Mouse (Mus musculus) CH12.LX (cell line): ENCODE data around the gene Rpl18. TPM values are rescaled to one million over a fixed set of nuclear protein-coding genes. Genes with fewer than 3 reads are reported as not detected.

ENCODE experiments used
- DNase-seq: peaks from one replicate; pipeline ENCODE4 v3.0.0-alpha.2; 2013; ENCODE audit errors: extremely low read depth
- H3K27ac ChIP-seq: 2 replicates; pipeline ENCODE4 v1.5.1; 2012; ENCODE audit warnings: low read depth, mild to moderate bottlenecking, control low read depth, moderate library complexity; ENCODE audit not compliant: insufficient read depth
- H3K27me3 ChIP-seq: replicated peaks from 2 replicates; pipeline ENCODE3; 2012; ENCODE audit warnings: inconsistent platforms
- H3K36me3 ChIP-seq, 2 experiments: replicated peaks in 1 of 2; 2 replicates each; pipeline versions ENCODE3 to v1.6.1; 2012; ENCODE audit warnings: inconsistent platforms in 1 of 2, low read length in 1 of 2, mild to moderate bottlenecking in 1 of 2, mixed read lengths in 1 of 2, moderate library complexity in 1 of 2; ENCODE audit not compliant: control insufficient read depth in 1 of 2, insufficient read depth in 1 of 2
- H3K4me1 ChIP-seq, 2 experiments: 2 replicates each; pipeline ENCODE4 v1.6.1; 2012; ENCODE audit warnings: inconsistent platforms in 1 of 2, moderate library complexity in 1 of 2; ENCODE audit not compliant: insufficient read depth in 2 of 2, control insufficient read depth in 1 of 2
- H3K4me2 ChIP-seq: 2 replicates; pipeline ENCODE4 v1.6.1; 2012; ENCODE audit warnings: low read depth, mild to moderate bottlenecking, control low read depth; ENCODE audit not compliant: poor library complexity, insufficient read depth, severe bottlenecking
- H3K4me3 ChIP-seq, 3 experiments: fragments of 150-350 bp in 1 of 3; sonication (generic) in 1 of 3; replicated peaks in 1 of 3; 2 replicates each; pipeline versions ENCODE3 to v1.5.1; 2011 to 2012; ENCODE audit warnings: low read depth in 2 of 3, low read length in 2 of 3, mild to moderate bottlenecking in 2 of 3, moderate library complexity in 2 of 3, control low read depth in 1 of 3, improper control_type of control experiment in 1 of 3, inconsistent platforms in 1 of 3, mixed read lengths in 1 of 3; ENCODE audit not compliant: poor library complexity in 1 of 3
- H3K79me2 ChIP-seq: replicated peaks from 2 replicates; pipeline ENCODE4 v1.6.1; 2012; ENCODE audit warnings: mild to moderate bottlenecking, moderate library complexity; ENCODE audit not compliant: control insufficient read depth, poor library complexity, insufficient read depth, severe bottlenecking; ENCODE audit errors: extremely low read depth
- H3K9ac ChIP-seq: 2 replicates; pipeline ENCODE4 v1.6.1; 2012; ENCODE audit warnings: low read depth, mild to moderate bottlenecking, control low read depth, moderate library complexity; ENCODE audit not compliant: insufficient read depth
- H3K9me3 ChIP-seq: replicated peaks from 2 replicates; pipeline ENCODE3; 2012; ENCODE audit warnings: low read length, inconsistent platforms, mixed read lengths
- CTCF ChIP-seq, 2 experiments: IDR thresholded peaks in 1 of 2; conservative IDR thresholded peaks in 1 of 2; 2 replicates each; pipeline ENCODE4 v1.5.1; 2011 to 2012; ENCODE audit warnings: low read depth in 2 of 2, low read length in 2 of 2, improper control_type of control experiment in 1 of 2, inconsistent platforms in 1 of 2, mild to moderate bottlenecking in 1 of 2, moderate library complexity in 1 of 2
- ELF1 ChIP-seq: IDR thresholded peaks from 2 replicates; pipeline ENCODE4 v1.6.1; 2014; ENCODE audit warnings: low read depth, mild to moderate bottlenecking, inconsistent platforms, low read length, improper control_type of control experiment
- EP300 ChIP-seq: IDR thresholded peaks from 2 replicates; pipeline ENCODE4 v1.6.1; 2011; ENCODE audit warnings: low read length, improper control_type of control experiment
- HCFC1 ChIP-seq: IDR thresholded peaks from 2 replicates; pipeline ENCODE4 v1.6.1; 2012; ENCODE audit warnings: low read depth, mild to moderate bottlenecking, inconsistent platforms, low read length, improper control_type of control experiment
- JUND ChIP-seq: conservative IDR thresholded peaks from 2 replicates; pipeline ENCODE4 v1.6.1; 2011; ENCODE audit warnings: low read depth, low read length, improper control_type of control experiment
- MAX ChIP-seq: IDR thresholded peaks from 2 replicates; pipeline ENCODE4 v1.6.1; 2011; ENCODE audit warnings: low read length, improper control_type of control experiment
- MXI1 ChIP-seq: IDR thresholded peaks from 2 replicates; pipeline ENCODE4 v1.6.1; 2011; ENCODE audit warnings: mild to moderate bottlenecking, low read depth, low read length, improper control_type of control experiment
- POLR2A ChIP-seq: IDR thresholded peaks from 2 replicates; pipeline ENCODE4 v1.6.1; 2011; ENCODE audit warnings: low read depth, mild to moderate bottlenecking, improper control_type of control experiment, low read length
- POLR2AphosphoS2 ChIP-seq: IDR thresholded peaks from 2 replicates; pipeline ENCODE4 v1.6.1; 2011; ENCODE audit warnings: low read depth, low read length, improper control_type of control experiment
- RCOR1 ChIP-seq: conservative IDR thresholded peaks from 2 replicates; pipeline ENCODE4 v1.6.1; 2012; ENCODE audit warnings: low read depth, mild to moderate bottlenecking, inconsistent platforms, low read length, improper control_type of control experiment
- UBTF ChIP-seq: IDR thresholded peaks from 2 replicates; pipeline ENCODE4 v1.6.1; 2012; ENCODE audit warnings: low read depth, mild to moderate bottlenecking, inconsistent platforms, low read length, improper control_type of control experiment, moderate library complexity
- USF2 ChIP-seq: conservative IDR thresholded peaks from 2 replicates; pipeline ENCODE4 v1.6.1; 2011; ENCODE audit warnings: low read depth, low read length, improper control_type of control experiment
- ZKSCAN1 ChIP-seq: IDR thresholded peaks from 2 replicates; pipeline ENCODE4 v1.6.1; 2012; ENCODE audit warnings: low read depth, inconsistent platforms, low read length, improper control_type of control experiment, borderline replicate concordance
- ZMIZ1 ChIP-seq: IDR thresholded peaks from 2 replicates; pipeline ENCODE4 v1.6.1; 2012; ENCODE audit warnings: low read depth, mild to moderate bottlenecking, inconsistent platforms, low read length, improper control_type of control experiment
- ZNF384 ChIP-seq: IDR thresholded peaks from 2 replicates; pipeline ENCODE4 v1.6.1; 2012; ENCODE audit warnings: low read depth, low read length, improper control_type of control experiment, inconsistent platforms
- dilution Hi-C: fragments of 300-500 bp; cut with MboI; formaldehyde crosslinking; loops from 2 replicates; pipeline ENCODE4 v1.14.3; 2020; ENCODE audit warnings: low sequenced_read_pairs; ENCODE audit not compliant: extremely low pct_unique_long_range_greater_than_20kb, extremely low pct_ligation_motif_present
- in situ Hi-C: fragments of 300-500 bp; cut with MboI; formaldehyde crosslinking; loops from 3 replicates; pipeline ENCODE4 v1.14.3; 2019; ENCODE audit warnings: low sequenced_read_pairs, low pct_ligation_motif_present, low pct_unique_long_range_greater_than_20kb, mixed read lengths
- polyA plus RNA-seq: library from polyadenylated mRNA; unstranded; fragments of >175 nt; gene quantifications from 2 replicates; pipeline ENCODE4 v1.2.1, GENCODE M21; 2012; ENCODE audit warnings: low read depth; ENCODE audit not compliant: insufficient read length
- total RNA-seq, 2 experiments: library from RNA; depleted of rRNA; stranded (reverse); fragments of 300-350 nt in 1 of 2; fragments of >200 nt in 1 of 2; gene quantifications; 2 replicates each; pipeline ENCODE4 v1.2.3; 2012 to 2014

Rpl18 gene
- total and polyA plus RNA-seq, 3 experiments = 2,393 to 3,766 (median 3,204) TPM

GRCm38 (mm10) chr7:45717918-45718297, 2.7 kb downstream of the Rpl18 start, which contains the start of gene Sphk2 (continued):
- TF ChIP-seq HCFC1 (peak; percentile 98), MXI1 (peak; percentile 93), ZKSCAN1 (no peak; the same call in 1 of the 2 replicates), ELF1 (peak; percentile 94), POLR2AphosphoS2 (peak; percentile 96), ZMIZ1 (peak; percentile 96), UBTF (no peak), POLR2A (peak; percentile 98), JUND (no peak; the same call in 1 of the 2 replicates), EP300 (no peak), RCOR1 (no peak; the same call in 1 of the 2 replicates), USF2 (no peak; the same call in 1 of the 2 replicates)

GRCm38 (mm10) chr7:45718331-45718730, 3.1 kb downstream of the Rpl18 start:
- TF ChIP-seq ZMIZ1 = 0 out of 2 replicates have a peak, but pooled peaks have one; percentile 8
- peak; percentile 1; the same call in 1 of the 2 replicates for TF ChIP-seq MAX
- TF ChIP-seq ZNF384 = no peak
- TF ChIP-seq, all 38 proteins: peak for 2
- peak overlapping the region; percentile 98 for H3K9ac ChIP-seq
- dilution Hi-C loops (no loop called here), in situ Hi-C loops (no loop called here)
- DNase-seq = no peak
- peaks cover 47% of the 10 kb centered on the region for H3K79me2 ChIP-seq
- H3K4me2 ChIP-seq = no peak overlapping the region
- no peaks in the 10 kb centered on the region for H3K27me3 ChIP-seq
- peak overlapping the region; percentile 95 to 100 (median 97) for H3K4me3 ChIP-seq
- peaks cover 7 to 44% of the 10 kb centered on the region in 2 experiments; a peak in 3 of 4 replicates for H3K4me1 ChIP-seq
- no peaks in the 10 kb centered on the region for H3K9me3 ChIP-seq
- peak overlapping the region; percentile 79 for H3K27ac ChIP-seq
- peaks cover 46 to 64% of the 10 kb centered on the region in 2 experiments for H3K36me3 ChIP-seq

GRCm38 (mm10) chr7:45719180-45719579, 3.9 kb downstream of the Rpl18 start:
- H3K4me1 ChIP-seq = peaks cover 7 to 40% of the 10 kb centered on the region in 2 experiments; a peak in 3 of 4 replicates
- H3K4me3 ChIP-seq = peak overlapping the region; percentile 95 to 100 (median 97)
- H3K9me3 ChIP-seq = no peaks in the 10 kb centered on the region
- H3K36me3 ChIP-seq = peaks cover 51 to 64% of the 10 kb centered on the region in 2 experiments
- TF ChIP-seq MXI1 (peak; percentile 35; the same call in 1 of the 2 replicates), ZMIZ1 (0 out of 2 replicates have a peak, but pooled peaks have one; percentile 15), CTCF (conservative IDR thresholded peaks at IDR 0.05 in 1 of 2, IDR thresholded peaks at IDR 0.05 in 1 of 2; ENCODE audit: low read depth in 2 of 2, low read length in 2 of 2) (no peak)
- H3K79me2 ChIP-seq = peaks cover 43% of the 10 kb centered on the region
- H3K9ac ChIP-seq = peak overlapping the region; percentile 98
- in situ Hi-C loops = no loop called here
- peak overlapping the region; percentile 14; the same call in 1 of the 2 replicates for H3K27ac ChIP-seq
- peak overlapping the region; percentile 39 for H3K4me2 ChIP-seq
- dilution Hi-C loops = no loop called here
- DNase-seq = no peak
- no peaks in the 10 kb centered on the region for H3K27me3 ChIP-seq
